Mouse (Mus musculus) megakaryocyte progenitor cell, adult 5-6 weeks (primary cell): ENCODE results near the gene Pklr. TPM values are rescaled to one million over a fixed set of nuclear protein-coding genes. Genes with fewer than 3 reads are reported as not detected.
"Not testable (repeated sequence)": the region's sequence is repeated elsewhere in the genome, so short reads cannot be mapped to it uniquely, and the experiment has no call there.

Experiments used
- ATAC-seq: replicated peaks from 2 replicates; pipeline ENCODE4 v1.8.0; 2016; ENCODE audit warnings: mild to moderate bottlenecking, moderate TSS enrichment, inconsistent platforms; ENCODE audit not compliant: poor library complexity
- total RNA-seq, 2 experiments: library from RNA; stranded (forward) in 1 of 2; stranded (reverse) in 1 of 2; fragments of 157-497, 149-512 nt in 1 of 2; fragments of 200-1000 nt in 1 of 2; gene quantifications; 2 replicates each; pipeline versions ENCODE4 v1.2.3 to v1.2.4; 2015 to 2017

Pklr gene
- total RNA-seq, 2 experiments from 2014 or later: 9.6 to 12.1 TPM

- ATAC-seq: no peak
These were observed 12.6 kb upstream of the Pklr start for GRCm38 (mm10) chr3:89123313-89123712.

DNA sequence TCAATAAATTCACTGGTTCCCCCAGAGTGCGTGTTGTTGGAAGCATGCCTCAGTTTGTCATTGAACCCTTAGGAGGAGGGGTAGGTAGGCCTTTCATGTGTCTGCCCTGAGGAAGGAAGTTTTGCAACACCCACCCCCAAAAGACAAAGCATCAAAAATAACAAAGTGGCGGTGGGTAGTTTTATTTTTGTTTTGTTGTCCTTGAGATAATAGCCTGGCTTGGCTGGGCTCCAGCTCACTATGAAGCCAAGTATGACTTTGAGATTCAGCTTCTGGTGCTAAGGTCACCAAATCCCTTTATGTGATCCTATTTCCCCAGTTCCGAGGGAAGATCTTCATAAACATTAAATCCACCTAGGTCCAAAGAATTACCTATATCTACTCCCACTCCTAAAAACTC, 11.7 kb upstream of the Pklr start:
- ATAC-seq: no peak

- no peak for ATAC-seq
These were observed 10.0 kb upstream of the Pklr start for GRCm38 (mm10) chr3:89125981-89126380.

GRCm38 (mm10) chr3:89129908-89130307, 6.0 kb upstream of the Pklr start:
- no peak for ATAC-seq

DNA sequence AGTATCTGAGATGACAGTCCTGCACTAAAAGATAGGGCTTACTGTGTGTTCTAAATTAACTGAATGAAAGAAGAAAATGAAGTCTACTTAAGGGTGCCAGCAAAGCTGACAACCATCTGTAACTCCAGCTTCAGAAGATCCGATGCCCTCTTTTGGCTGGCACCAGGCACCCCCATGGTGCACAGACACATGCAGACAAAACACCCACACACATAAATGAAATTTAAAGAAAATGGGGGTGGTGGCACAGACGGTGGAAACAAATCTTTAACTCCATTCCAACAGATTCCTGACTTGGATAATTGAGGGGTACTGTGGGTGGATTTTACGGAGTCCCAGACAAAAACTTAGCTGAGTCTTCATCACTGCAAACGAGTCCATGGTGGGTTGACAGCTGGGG, 4.1 kb upstream of the Pklr start:
- no peak for ATAC-seq

DNA sequence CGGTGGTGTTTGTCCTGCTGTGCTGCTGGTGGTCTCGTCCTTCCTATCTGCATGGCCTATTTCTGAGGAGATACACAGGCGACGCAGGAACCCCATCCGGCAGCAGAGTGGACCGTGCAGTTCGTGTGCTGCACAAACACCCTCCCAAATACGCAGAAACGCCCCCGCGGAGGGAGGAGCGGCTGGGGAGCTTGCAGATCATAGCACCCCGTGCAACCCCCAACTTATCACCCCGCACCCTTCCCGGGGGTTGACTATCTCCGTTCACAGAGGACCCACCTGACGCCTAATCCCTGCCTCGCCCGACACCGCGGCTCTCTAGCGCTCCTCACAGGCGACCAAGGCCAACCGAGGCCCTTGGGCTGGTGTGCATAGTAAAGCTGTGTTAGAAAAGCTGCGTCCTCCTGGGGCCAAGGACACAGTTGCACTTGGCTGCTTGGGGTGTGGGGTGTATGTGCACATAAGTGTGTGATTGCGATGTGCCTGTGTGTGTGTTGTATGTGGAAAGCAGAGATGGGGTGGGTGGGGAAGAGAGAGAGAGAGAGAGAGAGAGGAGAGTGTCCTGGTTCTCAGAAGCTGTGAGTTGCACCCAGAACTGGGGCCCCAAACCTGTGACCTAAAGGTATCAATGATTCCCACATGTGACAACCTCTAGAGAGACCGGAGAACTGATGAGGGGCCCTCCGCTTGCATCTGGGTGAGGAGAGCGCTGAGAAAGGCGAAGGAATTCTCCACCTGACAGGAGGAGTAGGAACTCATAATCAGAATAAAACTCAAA, 3.5 kb upstream of the Pklr start:
- peak; percentile 93 for ATAC-seq

GRCm38 (mm10) chr3:89133063-89133450, 2.9 kb upstream of the Pklr start:
- ATAC-seq: no peak

DNA sequence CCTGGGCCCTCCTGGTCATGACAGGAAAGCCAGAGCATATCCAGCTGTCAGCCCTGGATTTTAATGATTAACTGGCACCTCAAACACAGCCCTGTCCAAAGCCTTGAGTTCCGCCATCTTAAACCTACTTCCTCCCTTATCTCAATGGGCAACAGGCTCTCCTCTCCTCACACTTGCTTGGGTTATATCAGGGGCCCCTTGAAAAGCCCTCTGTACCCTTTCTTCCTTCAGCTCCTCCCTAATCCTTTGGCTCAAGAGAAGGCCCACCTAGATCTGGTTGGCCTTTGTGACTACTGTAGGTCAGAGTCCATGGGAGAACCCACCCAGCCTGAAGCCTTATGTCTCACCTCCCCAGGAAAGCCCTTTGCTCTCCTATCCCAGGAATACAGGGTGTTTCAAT, 2.2 kb upstream of the Pklr start:
- ATAC-seq: no peak

GRCm38 (mm10) chr3:89136365-89136764, 423 bp downstream of the Pklr start:
- peak; percentile 28 for ATAC-seq

- ATAC-seq: no peak
These were observed 8.9 kb downstream of the Pklr start for GRCm38 (mm10) chr3:89144821-89145220.

- no peak for ATAC-seq
These were observed 9.6 kb downstream of the Pklr start for GRCm38 (mm10) chr3:89145566-89145965.

- peak; percentile 49 for ATAC-seq
These were observed 11.4 kb downstream of the Pklr start for GRCm38 (mm10) chr3:89147101-89147978.

- peak; percentile 15 for ATAC-seq
These were observed 12.0 kb downstream of the Pklr start for GRCm38 (mm10) chr3:89147979-89148311.

GRCm38 (mm10) chr3:89148567-89148966, 12.6 kb downstream of the Pklr start:
- ATAC-seq: no peak

DNA sequence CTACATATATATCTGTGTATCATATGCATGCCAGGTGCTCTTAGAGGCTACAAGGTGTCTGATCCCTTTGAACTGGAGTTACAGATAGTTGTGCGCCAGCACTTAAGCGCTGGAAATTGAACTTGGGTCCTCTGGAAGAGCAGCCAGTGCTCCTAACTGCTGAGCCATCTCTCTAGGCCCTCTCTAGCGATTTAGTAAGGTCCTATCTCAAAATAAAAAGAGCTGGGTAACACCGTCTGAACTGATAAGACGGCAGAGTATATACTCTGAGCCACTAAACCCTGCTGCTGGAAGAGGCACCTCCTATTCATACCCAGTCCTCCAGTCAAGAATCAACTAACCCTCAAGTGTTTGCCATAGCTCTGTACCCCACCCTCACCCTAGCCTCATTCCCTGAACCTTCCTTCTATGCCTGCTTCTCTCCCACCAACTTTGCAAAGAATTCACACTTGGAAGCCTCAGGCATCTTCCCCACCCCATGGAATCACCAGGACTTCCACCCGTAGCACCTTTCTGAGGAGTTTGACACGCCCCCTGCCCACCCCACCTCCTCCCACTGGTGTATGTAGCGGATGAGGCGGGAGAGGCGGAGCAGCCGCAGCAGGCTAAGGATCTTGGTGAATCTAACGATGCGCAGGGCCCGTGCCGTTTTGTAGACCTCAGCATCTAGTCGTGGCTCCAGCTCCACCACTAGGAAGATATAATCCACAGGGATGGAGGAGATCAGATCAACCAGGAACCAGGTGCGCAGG, 16.3 kb downstream of the Pklr start:
- peak; percentile 20; the same call in 1 of the 2 replicates for ATAC-seq

- no peak for ATAC-seq
These were observed 21.0 kb downstream of the Pklr start for GRCm38 (mm10) chr3:89156951-89157350.

DNA sequence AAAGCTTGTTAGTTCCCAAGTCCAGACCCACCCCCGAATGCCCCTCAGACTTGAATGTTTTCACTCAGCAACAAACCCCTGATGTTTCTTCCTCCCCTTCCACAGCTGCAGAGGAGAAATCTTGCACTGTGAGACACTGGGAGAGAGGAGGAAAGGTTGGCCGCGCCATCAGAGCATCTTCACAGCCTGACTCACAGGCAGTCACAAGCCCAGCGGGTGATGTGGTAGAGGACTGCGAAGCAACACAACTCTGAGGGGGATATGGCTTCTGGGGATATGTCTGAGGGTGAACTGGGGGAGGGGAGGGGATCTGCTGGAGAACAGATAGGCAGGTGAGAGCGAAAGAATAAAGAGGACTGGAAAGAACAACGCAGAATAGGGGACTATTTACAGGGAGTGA, 22.7 kb downstream of the Pklr start:
- no peak for ATAC-seq

- peak; percentile 70 for ATAC-seq
These were observed 23.3 kb downstream of the Pklr start for GRCm38 (mm10) chr3:89159211-89159610.

DNA sequence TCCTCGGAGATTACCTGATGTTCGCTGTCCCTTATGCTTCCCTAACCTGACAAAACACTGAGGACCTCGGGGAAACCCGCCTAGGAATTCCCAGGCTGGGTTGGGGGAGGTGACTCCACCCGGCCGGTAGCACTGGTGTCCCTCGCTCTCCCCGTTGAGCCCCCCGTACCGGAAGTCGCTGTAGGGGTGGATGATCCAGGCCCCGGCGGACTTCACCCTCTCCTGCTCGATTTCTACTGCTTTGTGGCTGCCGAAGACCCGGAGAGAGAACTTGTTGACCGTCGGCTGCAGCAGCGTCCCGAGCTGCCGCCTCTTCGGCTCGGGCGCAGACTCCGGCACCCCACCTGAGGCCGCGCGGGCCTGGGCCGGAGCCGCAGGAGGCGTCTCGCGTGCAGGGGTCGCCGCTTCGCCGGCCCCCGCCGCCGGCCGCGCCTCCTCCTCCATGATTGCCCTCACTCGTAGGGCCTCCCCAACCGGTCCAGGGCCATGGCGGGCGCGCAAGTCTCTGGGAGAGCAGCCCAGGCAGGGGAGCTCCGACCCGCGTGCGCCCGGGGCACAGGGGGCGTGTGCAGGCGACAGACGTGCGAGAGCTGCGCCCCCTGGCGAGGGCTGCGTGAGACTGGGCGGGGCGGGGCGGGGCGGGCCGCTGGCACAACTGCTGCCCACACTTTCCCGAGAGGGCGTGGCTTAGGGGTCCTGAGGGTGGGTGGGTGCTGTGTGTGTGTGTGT, 23.8 kb downstream of the Pklr start, which contains the start of gene Hcn3:
Gene Hcn3 (minus strand): TSS at position 581 of the 729 bp plus-strand sequence.
- peak; percentile 65 for ATAC-seq

GRCm38 (mm10) chr3:89161207-89161606, 25.3 kb downstream of the Pklr start:
- not testable (repeated sequence) for ATAC-seq

- no peak for ATAC-seq
These were observed 25.8 kb downstream of the Pklr start for GRCm38 (mm10) chr3:89161786-89162185.
